Mouse (Mus musculus) c-Kit-positive CD71-positive TER-119-positive erythroid progenitor cells, embryonic 14.5 days (primary cell): Measurements from ENCODE around the gene Trip6.

Experiments used
- DNase-seq: peaks from one replicate; pipeline ENCODE4 v3.0.0-alpha.2; 2013; ENCODE audit warnings: low spot score

Trip6 gene

GRCm38 (mm10) chr5:137264787-137265186 is 49.4 kb downstream of the Trip6 start:
- no peak for DNase-seq

- DNase-seq: no peak
Measured at GRCm38 (mm10) chr5:137263897-137264720, 50.1 kb downstream of the Trip6 start.
